Mouse (Mus musculus) stomach, embryonic 16.5 days (tissue): ENCODE results near the gene Mrpl52. TPM values are rescaled to one million over a fixed set of nuclear protein-coding genes. Genes with fewer than 3 reads are reported as not detected.

ENCODE experiments used
- ATAC-seq: fragments of 200-750 bp; cut with Nextera tagmentation; 2 replicates; pipeline ENCODE4 v1.8.0; 2017; ENCODE audit warnings: moderate number of reproducible peaks, moderate TSS enrichment; ENCODE audit not compliant: insufficient read depth, low FRiP score
- H3K27ac ChIP-seq: fragments of 300-500 bp; sonication (generic); 2 replicates; pipeline ENCODE4 v1.5.1; 2014; ENCODE audit warnings: low read length
- H3K27me3 ChIP-seq: fragments of 300-500 bp; sonication (generic); 2 replicates; pipeline ENCODE4 v1.6.1; 2014; ENCODE audit warnings: low read length, control low read depth, mixed read lengths; ENCODE audit not compliant: control insufficient read depth, insufficient read depth
- H3K36me3 ChIP-seq: fragments of 300-500 bp; sonication (generic); 2 replicates; pipeline ENCODE4 v1.6.1; 2014; ENCODE audit warnings: low read length; ENCODE audit not compliant: control insufficient read depth, insufficient read depth
- H3K4me1 ChIP-seq: fragments of 300-500 bp; sonication (generic); 2 replicates; pipeline ENCODE4 v1.6.1; 2014; ENCODE audit warnings: low read length, control low read depth, mixed read lengths; ENCODE audit not compliant: control insufficient read depth, insufficient read depth
- H3K4me2 ChIP-seq: fragments of 300-500 bp; sonication (generic); 2 replicates; pipeline ENCODE4 v1.6.1; 2014; ENCODE audit warnings: low read depth, low read length, mixed read lengths
- H3K4me3 ChIP-seq: fragments of 300-500 bp; sonication (generic); replicated peaks from 2 replicates; pipeline ENCODE4 v1.5.1; 2014; ENCODE audit warnings: mild to moderate bottlenecking, low read length
- H3K9ac ChIP-seq: fragments of 300-500 bp; sonication (generic); 2 replicates; pipeline ENCODE4 v1.6.1; 2014; ENCODE audit warnings: low read length
- H3K9me3 ChIP-seq: fragments of 300-500 bp; sonication (generic); replicated peaks from 2 replicates; pipeline ENCODE4 v1.6.1; 2016; ENCODE audit warnings: low read length, control low read depth; ENCODE audit not compliant: control insufficient read depth
- whole genome bisulfite sequencing: fragments of 180-500 bp; shearing (Covaris S2); extraction: QIAGEN DNeasy Blood & Tissue Kit; methylation state at CpG from one replicate; pipeline ENCODE4 v1.1.7; 2014; 5-methylcytosine and 5-hydroxymethylcytosine counted together
- polyA plus RNA-seq: library from polyadenylated mRNA; unstranded; fragments of >200 nt; fragmentation: Nextera tagmentation; extraction: Ambion mirVana; gene quantifications from 2 replicates; pipeline ENCODE4 v1.2.1, GENCODE M21; 2015

Mrpl52 gene
- polyA plus RNA-seq, result 206 and 264 TPM in 2 replicates

GRCm38 (mm10) chr14:54426689-54427398, at the start of gene Mrpl52:
TSS of gene Mrpl52 (plus strand) at chr14:54426909.
- Histone ChIP-seq H3K4me1 (peaks cover 38% of the 10 kb centered on the region), H3K4me2 (peak within 1 kb of the TSS; percentile 75), H3K9ac (peak within 1 kb of the TSS; percentile 85), H3K4me3 (peak within 1 kb of the TSS; percentile 75), H3K9me3 (no peaks in the 10 kb centered on the region), H3K27me3 (no peaks in the 10 kb centered on the region), H3K36me3 (no peaks in the 10 kb centered on the region), H3K27ac (peak within 1 kb of the TSS; percentile 80)
- ATAC-seq, result peak; percentile 73; the same call in 1 of the 2 replicates
- whole genome bisulfite sequencing, result under 1% methylated on average over 48 of the region's 48 CpGs

- no peak for ATAC-seq
- Histone ChIP-seq H3K4me3 (no peak overlapping the region), H3K9me3 (no peaks in the 10 kb centered on the region), H3K4me1 (0 out of 2 replicates have a peak, but pooled peaks cover 15% of the 10 kb centered on the region), H3K36me3 (no peaks in the 10 kb centered on the region), H3K9ac (no peak overlapping the region), H3K27me3 (no peaks in the 10 kb centered on the region), H3K27ac (no peak overlapping the region), H3K4me2 (no peak overlapping the region)
- WGBS, result 86% methylated on average over 6 of the region's 6 CpGs
Observed at GRCm38 (mm10) chr14:54377166-54377565, 49.5 kb upstream of the Mrpl52 start.

GRCm38 (mm10) chr14:54379571-54379970, 47.1 kb upstream of the Mrpl52 start:
- 50% methylated on average over 13 of the region's 13 CpGs for WGBS
- Histone ChIP-seq H3K4me1 (peaks cover 30% of the 10 kb centered on the region), H3K9me3 (no peaks in the 10 kb centered on the region), H3K9ac (no peak overlapping the region), H3K4me2 (no peak overlapping the region), H3K36me3 (no peaks in the 10 kb centered on the region), H3K27me3 (no peaks in the 10 kb centered on the region), H3K4me3 (no peak overlapping the region), H3K27ac (no peak overlapping the region)
- ATAC-seq, result no peak

GRCm38 (mm10) chr14:54380616-54381015, 46.1 kb upstream of the Mrpl52 start:
- Histone ChIP-seq H3K27ac (no peak overlapping the region), H3K9me3 (no peaks in the 10 kb centered on the region), H3K9ac (no peak overlapping the region), H3K4me1 (peaks cover 30% of the 10 kb centered on the region), H3K36me3 (no peaks in the 10 kb centered on the region), H3K27me3 (no peaks in the 10 kb centered on the region), H3K4me3 (no peak overlapping the region), H3K4me2 (no peak overlapping the region)
- ATAC-seq, result no peak
- 74% methylated on average over 4 of the region's 4 CpGs for WGBS

- 54% methylated on average over 10 of the region's 10 CpGs for WGBS
- Histone ChIP-seq H3K4me2 (no peak overlapping the region), H3K9ac (no peak overlapping the region), H3K4me3 (no peak overlapping the region), H3K4me1 (peaks cover 30% of the 10 kb centered on the region), H3K36me3 (no peaks in the 10 kb centered on the region), H3K9me3 (no peaks in the 10 kb centered on the region), H3K27me3 (no peaks in the 10 kb centered on the region), H3K27ac (no peak overlapping the region)
- no peak for ATAC-seq
Observed at GRCm38 (mm10) chr14:54381816-54382215, 44.9 kb upstream of the Mrpl52 start.

GRCm38 (mm10) chr14:54382641-54383040, 44.1 kb upstream of the Mrpl52 start:
- no peak overlapping the region for H3K27ac ChIP-seq
- H3K4me1 ChIP-seq, result peaks cover 30% of the 10 kb centered on the region
- WGBS, result 74% methylated on average over 9 of the region's 9 CpGs
- H3K4me2 ChIP-seq, result no peak overlapping the region
- no peaks in the 10 kb centered on the region for H3K27me3 ChIP-seq
- no peaks in the 10 kb centered on the region for H3K9me3 ChIP-seq
- H3K4me3 ChIP-seq, result no peak overlapping the region
- no peak overlapping the region for H3K9ac ChIP-seq
- no peaks in the 10 kb centered on the region for H3K36me3 ChIP-seq
- no peak for ATAC-seq

GRCm38 (mm10) chr14:54383355-54383771, 43.3 kb upstream of the Mrpl52 start:
- Histone ChIP-seq H3K27ac (no peak overlapping the region), H3K4me3 (no peak overlapping the region), H3K9ac (no peak overlapping the region), H3K9me3 (no peaks in the 10 kb centered on the region), H3K27me3 (no peaks in the 10 kb centered on the region), H3K36me3 (no peaks in the 10 kb centered on the region), H3K4me1 (peaks cover 30% of the 10 kb centered on the region), H3K4me2 (no peak overlapping the region)
- ATAC-seq, result peak; percentile 77; the same call in 1 of the 2 replicates
- 40% methylated on average over 4 of the region's 4 CpGs for WGBS

- peaks cover 28% of the 10 kb centered on the region for H3K4me1 ChIP-seq
- no peak overlapping the region for H3K9ac ChIP-seq
- 83% methylated on average over 8 of the region's 8 CpGs for WGBS
- no peak for ATAC-seq
- no peak overlapping the region for H3K27ac ChIP-seq
- no peak overlapping the region for H3K4me2 ChIP-seq
- no peaks in the 10 kb centered on the region for H3K9me3 ChIP-seq
- H3K27me3 ChIP-seq, result no peaks in the 10 kb centered on the region
- H3K4me3 ChIP-seq, result no peak overlapping the region
- H3K36me3 ChIP-seq, result no peaks in the 10 kb centered on the region
Observed at GRCm38 (mm10) chr14:54384396-54384795, 42.3 kb upstream of the Mrpl52 start.

- Histone ChIP-seq H3K4me3 (no peak overlapping the region), H3K27ac (no peak overlapping the region), H3K36me3 (no peaks in the 10 kb centered on the region), H3K4me2 (no peak overlapping the region), H3K4me1 (peaks cover 20% of the 10 kb centered on the region), H3K27me3 (no peaks in the 10 kb centered on the region), H3K9me3 (no peaks in the 10 kb centered on the region), H3K9ac (no peak overlapping the region)
- no peak for ATAC-seq
- 75% methylated on average over 7 of the region's 7 CpGs for WGBS
Observed at GRCm38 (mm10) chr14:54385968-54386618, 40.6 kb upstream of the Mrpl52 start.
